Mouse (Mus musculus) E14TG2a.4 (cell line): ENCODE results near the gene Cyth1.
A peak's percentile ranks its signal among the peaks of the same experiment; 100 is the strongest.

Source experiments
- CTCF ChIP-seq: conservative IDR thresholded peaks from 2 replicates; pipeline ENCODE4 v1.5.1; 2014; ENCODE audit warnings: low read length
- NANOG ChIP-seq: IDR thresholded peaks from 2 replicates; pipeline ENCODE4 v1.6.1; 2014; ENCODE audit warnings: borderline replicate concordance, low read length, mixed read lengths

DNA sequence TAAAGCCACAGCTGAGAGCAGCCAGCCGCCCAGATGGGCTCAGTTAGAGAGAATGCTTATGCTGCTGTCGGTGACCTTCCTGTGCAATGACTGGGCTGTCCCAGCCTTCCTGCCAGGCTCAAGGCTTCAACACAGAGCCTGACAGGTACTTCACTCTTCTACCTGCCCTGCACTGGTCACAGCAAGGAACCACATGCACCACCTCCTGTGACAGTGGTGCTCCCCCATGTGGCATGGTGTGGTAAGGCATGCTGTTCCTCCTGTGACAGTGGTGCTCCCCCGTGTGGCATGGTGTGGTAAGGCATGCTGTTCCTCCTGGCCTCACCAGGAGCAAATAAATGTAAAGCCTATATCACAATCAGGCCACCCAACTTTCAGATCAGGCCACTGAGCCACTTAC lies 145.6 kb downstream of the Cyth1 start:
- peak; percentile 95 for TF ChIP-seq CTCF
- TF ChIP-seq NANOG = no peak
